Mouse (Mus musculus): ENCODE data around the gene Hrh2.

Gene Hrh2

DNA sequence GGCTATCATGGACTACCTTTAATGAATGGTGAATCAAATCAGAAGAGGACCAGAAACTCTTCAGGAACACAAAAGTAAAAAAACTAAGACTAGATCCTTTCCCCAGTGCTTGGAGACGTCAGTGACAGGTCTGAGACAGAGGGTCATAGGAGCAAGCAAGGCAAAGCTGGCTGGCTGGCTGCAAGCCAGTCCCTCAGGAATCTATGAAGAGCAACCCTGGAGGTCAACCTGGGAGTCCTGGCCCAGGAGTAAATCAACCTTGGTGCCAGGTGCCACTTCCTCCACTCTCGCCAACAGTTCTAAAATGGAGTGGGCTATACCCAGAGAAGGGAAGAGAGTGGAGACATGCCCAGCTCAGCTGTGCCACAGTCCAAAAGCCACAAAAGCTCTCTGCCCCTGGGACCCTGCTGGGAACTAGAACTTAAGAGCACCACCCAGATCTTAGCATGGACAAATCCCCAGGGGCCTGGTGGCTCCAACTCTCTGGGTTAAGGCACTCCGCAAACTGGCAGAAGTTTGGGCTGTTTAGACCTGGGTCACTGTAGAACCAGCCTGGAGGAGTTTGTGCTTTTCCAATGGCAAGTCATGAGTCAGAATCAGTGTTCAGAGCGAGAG, 15.4 kb upstream of the Hrh2 start:
- WGBS, result 82% methylated on average over 4 of the region's 4 CpGs

DNA sequence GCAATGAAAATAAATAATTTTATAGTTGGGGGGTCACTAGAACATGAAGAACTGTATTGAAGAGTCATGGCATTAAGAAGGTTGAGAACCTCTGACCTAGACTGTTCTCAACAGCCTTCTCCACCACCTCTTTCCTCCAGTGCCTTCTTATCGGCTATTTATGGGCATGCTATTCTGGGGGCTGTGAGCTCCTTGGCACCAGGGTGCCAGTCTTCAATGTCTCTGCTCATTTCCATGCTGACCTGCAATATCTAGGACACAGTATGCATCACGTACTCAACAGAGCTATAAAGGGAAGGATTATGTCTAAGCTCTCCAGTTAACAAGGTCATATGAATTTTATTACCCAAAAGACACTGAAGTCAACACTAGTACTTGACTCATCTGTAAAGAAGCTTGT, 14.6 kb upstream of the Hrh2 start:
- 57% methylated on average over 2 of the region's 2 CpGs for WGBS

DNA sequence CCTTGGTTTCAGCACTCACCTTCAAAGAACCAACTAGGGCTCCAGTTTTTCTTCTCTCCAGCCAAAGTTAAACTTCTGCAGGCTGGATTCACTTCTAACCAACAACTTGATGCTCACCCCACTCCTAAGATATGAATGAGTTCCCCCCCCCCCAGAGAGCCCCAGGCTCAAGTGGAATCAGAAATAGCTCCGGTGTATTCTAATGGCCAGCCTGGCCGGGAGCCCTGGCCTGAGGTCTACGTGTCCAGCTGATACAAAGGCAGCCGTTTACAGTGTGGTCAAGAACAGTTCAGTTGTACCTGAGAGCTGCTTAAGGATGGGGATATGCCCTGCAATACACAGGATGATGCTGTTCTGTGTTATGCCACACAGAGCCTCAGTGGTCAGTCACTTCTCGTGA, 13.3 kb upstream of the Hrh2 start:
- 77% methylated on average over 5 of the region's 5 CpGs for WGBS

DNA sequence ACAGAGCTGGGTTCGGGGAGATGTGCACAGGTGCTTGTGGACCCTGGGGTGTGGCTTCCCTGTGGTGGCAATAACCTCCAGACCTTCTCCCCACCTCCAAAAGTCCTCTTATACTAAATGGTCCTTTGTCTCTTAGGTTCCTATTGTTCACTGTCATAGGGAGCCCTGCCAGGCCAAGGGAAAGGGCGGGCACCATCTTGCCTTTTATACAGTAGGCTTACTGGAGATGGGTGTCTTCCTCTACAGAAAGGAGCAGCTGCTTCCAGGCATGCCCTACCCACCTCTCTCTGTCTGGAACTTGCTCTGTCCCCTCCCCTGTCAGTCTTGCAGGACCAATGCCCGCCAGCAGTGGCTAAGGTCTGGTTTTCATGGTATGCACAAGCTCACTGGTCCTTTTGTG, 12.0 kb upstream of the Hrh2 start:
- 88% methylated on average over 3 of the region's 3 CpGs for WGBS

DNA sequence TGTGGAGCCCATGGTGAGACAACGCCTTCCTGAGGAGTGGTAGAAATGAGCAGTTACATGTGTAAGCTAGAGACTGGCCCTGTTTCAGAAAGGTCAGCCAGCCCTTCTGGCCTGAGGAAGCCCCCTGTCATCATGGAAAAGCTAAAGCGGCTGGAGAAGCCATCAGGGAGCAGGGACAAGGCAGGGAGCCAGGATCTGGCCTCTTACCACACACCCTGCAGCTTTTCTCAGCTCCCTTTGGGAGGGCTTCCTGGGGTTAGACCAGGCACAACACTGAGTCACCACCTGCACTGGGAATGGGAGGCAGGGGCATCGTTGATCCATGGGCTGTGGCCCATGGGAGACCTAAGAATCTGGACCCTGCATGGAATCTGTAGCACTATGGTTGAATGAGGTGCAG, 11.5 kb upstream of the Hrh2 start:
- 65% methylated on average over 3 of the region's 3 CpGs for WGBS

DNA sequence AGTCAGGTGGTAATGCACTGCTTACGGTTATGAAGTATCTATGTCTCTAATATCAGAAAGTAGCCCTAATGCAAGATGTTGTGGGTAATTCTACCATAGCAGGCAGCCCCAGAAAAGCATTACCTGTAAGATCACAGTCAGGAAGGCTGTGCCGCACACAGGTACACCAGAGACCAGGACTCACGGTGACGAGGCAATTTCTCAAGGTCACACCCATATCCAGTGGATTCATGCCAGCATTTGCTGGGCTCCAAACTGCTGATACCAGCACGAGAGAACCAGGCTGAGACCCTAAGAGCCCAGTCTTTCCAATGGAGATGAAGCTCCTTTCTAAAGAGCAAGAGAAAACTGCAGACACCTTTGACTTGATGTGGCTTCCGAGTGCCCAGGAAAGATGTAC, 10.6 kb upstream of the Hrh2 start:
- WGBS, result 91% methylated on average over 6 of the region's 6 CpGs

DNA sequence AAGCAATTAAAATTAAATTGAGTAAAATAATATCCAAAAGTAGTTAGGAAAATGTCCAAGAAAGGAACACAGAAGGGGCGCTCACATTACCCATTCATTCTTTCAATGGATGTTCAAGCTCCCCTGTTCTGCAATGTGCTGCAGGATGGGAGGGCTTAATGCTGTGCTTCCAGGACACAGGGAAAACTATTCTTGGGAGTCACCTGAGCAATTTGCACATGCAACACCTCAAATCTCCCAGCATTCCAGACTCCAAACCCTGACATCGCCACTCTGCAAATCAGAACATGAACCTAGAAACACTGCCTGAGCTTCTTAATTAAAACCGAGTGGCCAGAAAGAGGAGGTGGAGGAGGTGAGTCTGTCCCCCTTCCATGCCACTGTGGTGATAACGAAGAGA, 10.0 kb upstream of the Hrh2 start:
- WGBS, result 94% methylated on average over 4 of the region's 4 CpGs

DNA sequence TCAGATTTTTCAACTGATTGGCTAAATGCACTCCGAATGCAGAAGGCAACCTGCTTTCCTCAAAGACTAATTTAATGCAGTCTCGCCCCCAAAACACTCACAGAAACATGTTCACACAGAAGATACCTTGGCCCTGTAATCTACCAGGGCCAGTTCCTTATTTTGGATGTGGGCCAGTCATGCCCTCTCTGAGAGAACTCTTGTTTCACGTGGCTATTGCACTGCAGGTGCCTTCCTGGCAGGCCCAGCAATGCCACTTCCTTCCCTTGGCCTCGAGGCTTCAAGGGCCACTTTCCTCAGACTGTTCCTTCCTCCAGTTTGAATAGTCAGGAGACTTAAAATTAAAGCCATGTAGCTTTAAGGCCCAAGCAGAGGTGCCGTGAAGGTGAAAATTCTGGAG, 5.5 kb upstream of the Hrh2 start:
- WGBS, result 71% methylated on average over 5 of the region's 5 CpGs

DNA sequence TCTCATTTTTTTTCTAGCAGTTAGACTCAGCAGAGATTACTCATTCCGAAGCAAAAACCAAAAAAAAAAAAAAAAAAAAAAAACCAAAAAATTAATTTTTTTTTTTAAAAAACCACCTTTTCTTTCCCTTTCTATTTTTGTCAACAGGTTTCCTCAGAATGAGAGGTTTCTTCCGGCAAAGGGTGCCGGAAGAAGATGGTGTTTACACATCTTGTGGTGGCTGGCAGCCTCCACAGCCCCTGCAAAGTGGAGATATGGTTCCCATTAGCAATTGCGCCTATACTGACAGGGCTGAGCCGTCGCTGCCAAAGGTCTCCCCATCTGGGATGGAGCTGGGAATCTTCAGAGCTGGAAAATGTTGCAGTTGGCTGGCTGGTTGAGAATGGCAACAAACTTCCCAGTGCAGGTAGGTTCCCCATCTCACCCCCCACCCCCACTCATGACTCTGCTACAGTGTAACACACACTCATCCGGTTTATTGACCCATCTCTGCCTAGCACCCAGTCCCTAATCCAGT, 3.7 kb upstream of the Hrh2 start:
- 81% methylated on average over 7 of the region's 7 CpGs for WGBS

DNA sequence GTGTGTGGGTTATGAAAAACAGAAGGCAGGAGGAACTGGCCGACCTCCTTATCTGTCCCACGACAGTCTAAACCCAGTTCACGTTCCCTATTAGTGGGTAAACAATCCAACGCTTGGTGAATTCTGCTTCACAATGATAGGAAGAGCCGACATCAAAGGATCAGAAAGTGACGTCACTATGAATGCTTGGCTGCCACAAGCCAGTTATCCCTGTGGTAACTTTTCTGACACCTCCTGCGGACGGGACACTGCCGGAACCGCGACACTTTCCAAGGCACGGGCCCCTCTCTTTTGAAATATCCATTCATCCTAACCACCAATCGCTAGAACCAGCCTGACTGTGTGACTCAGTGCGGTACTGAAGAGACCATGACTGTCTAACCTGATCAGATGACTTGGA, 2.0 kb upstream of the Hrh2 start:
- WGBS, result 84% methylated on average over 14 of the region's 14 CpGs

DNA sequence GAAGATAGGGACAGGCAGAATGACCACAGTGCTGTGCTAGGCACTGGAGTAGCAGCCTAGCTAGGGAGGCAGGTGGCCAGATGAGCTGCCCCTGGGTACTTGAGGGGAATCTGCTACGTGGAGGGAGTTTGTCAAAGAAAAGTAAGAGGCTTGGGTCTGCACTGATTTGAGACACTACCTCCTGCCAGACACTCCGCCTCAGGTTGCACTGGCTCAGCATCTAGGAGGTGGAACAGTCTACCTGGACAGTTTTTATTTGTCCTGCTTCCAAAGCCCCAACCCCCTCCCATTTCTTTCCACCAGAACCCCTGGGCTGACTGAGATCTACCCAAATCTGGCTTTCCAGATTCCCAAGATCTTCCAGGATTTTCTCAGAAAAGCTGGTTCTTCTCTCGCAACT, 748 bp upstream of the Hrh2 start:
- 82% methylated on average over 3 of the region's 3 CpGs for WGBS

DNA sequence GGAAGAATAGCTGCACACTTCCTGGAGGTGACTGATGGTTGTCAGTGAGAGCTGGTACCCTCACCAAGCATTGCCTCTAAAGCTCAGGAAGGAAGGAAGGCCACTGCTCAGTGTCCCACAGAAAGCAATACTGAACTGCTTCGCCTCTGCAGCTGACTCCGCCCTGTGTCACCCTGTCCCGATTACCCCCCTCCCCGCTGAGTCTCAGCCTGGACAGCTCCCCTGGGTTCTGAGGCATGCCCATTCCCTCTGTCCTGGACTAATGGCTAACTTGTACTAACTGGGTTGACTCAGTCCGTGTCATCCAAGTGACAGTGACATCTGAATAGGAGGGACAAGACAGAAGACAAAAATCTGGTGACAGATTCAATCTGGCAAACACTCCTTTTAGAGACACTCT, 1.7 kb downstream of the Hrh2 start:
- 58% methylated on average over 5 of the region's 5 CpGs for WGBS

DNA sequence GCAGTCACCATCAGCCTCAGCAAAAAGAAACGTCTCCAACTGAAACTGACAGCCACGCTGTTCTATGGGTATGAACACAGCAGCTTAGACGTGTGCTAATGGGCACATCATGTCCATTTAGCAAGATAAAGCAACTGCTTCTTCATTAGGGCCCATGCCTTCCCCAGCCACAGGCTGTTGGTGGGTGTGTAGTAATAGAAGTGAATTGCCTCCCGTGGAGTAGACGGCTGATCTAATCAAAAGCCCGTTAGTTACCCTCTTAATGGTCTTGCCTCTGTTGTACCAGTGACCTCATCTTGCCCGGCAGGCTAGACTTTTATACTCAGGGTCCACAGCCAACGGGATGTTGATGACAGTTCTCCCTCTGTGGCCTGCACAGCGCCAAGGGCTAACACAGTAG, 7.1 kb downstream of the Hrh2 start:
- WGBS, result 64% methylated on average over 9 of the region's 9 CpGs

DNA sequence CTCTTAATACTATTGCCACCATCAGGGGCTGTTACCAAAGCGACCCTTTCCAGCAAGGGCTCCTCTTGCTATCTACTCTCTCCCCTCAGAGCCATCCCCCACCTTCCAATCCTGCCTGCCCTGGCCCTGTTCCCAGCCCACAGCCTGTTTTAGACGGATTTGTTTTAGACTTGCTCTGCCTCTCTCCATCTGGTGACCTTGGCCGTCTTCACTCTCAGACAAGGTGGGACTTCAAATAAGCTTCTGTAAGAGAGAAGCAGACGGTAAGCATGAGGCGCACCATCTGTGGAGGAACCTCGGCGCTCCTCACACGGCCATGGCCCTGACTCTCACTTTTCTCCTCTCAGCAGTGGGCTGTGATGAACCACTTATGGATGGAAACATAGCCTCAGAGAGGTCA, 10.5 kb downstream of the Hrh2 start:
- WGBS, result 53% methylated on average over 8 of the region's 8 CpGs

DNA sequence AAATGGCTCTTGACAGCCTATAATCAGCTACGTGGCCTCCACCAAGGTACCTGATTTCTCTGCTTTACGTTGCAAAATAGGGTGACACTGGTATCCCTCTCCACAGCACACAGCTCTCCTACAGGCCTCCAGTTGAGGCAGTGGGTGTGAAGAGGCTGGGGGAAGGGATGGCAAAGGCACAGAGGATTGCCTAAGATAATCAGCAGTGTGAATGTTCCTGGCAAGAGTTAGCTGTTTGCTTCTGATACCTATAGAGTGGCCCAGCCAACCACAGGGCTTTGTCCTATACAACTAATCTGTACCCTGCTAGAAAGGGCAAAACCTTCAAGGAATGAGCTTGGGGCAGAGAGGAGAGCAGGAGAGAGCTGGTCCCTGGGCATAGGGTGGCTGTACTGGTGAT, 11.5 kb downstream of the Hrh2 start:
- 53% methylated on average over 2 of the region's 2 CpGs for WGBS

DNA sequence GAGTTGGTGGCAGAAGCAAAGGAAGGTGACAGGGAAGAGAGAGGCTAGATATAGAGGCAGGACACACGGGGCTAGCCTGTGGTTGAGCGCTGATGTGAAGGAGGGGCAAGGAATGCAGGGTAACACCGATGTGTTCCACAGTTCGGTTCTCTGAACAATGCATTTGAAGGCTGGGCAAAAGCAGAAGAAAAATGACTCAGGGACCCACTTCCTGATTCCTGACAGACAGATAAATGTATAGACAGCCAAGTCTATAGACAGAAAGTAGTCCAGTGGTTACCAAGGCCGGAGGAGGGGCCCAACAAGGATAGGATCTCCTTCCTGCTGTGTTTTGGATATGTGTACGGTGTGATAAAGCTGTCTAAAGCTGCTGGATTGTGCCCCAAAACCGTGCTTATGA, 13.3 kb downstream of the Hrh2 start:
- 67% methylated on average over 7 of the region's 7 CpGs for WGBS

DNA sequence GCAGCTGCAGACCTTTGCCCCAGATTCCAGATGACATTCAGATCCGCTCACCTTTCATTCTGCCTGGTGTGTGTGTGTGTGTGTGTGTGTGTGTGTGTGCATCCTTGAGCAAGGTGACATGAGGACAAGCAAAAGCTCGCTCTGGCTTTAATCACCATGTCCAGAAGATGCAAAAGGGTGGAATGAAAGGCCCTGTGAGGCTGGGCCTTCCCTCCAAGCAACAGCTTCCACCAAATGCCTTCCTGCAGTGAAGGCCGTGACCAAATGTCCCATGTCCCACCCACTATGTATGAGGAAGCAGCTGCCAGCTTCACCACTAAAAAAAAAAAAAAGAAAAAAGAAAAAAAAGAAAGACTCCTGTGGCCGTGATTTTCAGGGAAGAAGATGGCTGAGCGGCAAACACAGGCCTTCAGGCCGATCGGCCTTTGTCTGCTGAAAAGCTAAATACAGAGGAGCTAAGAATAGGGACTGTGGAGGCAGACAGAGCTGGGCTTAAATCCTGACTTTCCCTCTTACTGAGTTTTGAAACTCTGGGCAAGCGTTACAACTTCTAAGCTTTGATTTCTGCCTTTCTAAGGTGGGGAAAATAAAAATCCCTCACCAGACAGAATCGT, 14.3 kb downstream of the Hrh2 start:
- WGBS, result 43% methylated on average over 9 of the region's 9 CpGs

DNA sequence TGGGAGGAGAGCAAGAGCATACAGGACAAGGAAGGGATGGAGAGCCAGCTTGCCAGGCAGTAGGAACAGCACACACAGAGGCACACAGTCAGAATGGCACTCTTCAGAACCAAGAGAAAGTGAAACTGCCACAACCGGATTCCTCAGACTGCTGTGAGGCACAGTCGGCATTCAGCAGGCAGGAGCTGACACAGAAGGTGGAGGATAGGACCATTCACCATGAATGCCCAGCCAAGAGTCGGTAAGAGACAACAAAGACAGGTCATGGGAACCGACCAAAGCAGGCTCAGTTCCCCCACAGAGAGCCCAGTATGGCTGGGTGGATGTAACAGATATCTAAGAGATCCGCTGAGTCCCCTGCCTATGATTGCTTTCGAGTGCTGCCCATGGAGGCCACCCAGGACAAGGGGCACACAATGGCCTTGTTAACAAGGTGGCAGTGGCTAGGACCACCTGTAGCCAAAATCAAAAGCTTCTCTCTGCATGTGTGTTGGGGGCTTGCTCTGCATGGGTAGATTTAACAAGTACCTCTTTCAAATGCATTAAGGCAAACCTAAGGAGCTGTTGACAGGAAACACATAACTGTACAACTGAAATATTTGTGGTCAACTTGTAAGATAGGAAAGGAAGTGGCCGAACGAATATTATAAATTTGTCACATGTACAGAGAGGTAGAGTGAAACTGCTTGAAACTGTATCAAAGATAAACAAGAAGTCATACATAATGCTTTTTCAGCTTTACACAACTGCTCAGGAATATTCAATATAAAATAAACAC, 17.7 kb downstream of the Hrh2 start:
- WGBS, result 66% methylated on average over 8 of the region's 8 CpGs

DNA sequence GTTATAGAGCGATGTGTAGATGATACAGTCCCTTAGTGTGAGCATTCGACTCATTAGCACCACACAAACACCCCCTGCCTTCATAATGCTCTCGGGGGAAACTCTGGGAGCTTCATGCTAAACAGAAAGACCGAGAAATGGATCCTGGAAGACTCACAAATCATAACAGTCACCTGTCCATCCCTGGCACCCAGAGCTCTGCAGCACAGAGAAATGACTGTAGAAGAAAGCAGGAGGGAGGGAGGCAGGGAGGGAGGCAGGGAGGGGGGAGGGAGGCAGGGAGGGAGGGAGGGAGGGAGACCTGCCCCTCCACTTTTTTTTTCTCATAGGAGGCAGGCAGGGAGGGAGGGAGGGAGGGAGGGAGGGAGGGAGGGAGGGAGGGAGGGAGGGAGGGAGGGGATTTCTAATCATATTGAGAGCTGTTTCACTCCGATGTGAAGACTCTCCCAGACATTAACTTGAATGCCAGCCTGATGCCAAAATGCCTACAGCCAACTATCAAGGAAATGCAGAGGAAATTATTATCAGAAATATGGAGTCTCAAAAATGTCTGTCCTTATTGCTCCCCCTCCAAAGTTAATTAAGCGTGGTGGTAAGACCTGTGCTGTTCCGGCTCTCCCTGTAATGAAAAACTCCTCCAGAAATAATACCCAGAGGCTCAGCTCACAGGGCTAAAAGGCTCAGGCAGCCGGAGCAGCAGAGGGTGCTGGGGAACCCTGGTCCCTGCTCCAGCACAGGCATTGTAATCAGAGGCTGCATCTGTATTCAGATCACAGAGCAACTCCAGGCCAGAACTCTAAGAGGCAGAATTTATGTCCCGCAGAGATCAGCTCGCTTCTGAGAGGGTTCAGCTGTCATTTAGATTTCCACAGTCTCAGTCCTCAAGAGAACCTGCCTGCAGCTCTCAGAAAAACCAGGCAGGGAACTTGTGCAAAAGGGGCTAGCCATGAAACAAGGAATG, 19.9 kb downstream of the Hrh2 start:
- 44% methylated on average over 10 of the region's 10 CpGs for WGBS

DNA sequence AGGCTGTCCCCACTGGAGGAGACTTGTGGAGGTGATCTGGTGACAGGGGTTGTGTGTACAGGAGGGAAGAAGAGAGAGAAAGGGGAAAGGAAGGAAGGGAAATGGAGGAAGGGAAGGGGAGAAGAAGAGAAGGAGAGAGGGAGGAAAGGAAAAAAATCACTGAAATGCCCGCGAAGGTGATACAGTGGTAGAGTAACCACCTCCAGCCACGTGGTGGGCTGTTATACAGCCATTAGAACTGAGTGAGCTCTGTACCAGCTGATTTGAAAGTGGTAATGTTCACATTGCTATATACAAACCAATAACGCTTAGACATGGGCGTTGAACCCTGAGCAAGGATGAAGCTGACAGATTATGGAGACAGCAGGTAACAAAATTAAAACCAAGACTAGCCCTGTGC, 20.6 kb downstream of the Hrh2 start:
- 53% methylated on average over 5 of the region's 5 CpGs for WGBS

DNA sequence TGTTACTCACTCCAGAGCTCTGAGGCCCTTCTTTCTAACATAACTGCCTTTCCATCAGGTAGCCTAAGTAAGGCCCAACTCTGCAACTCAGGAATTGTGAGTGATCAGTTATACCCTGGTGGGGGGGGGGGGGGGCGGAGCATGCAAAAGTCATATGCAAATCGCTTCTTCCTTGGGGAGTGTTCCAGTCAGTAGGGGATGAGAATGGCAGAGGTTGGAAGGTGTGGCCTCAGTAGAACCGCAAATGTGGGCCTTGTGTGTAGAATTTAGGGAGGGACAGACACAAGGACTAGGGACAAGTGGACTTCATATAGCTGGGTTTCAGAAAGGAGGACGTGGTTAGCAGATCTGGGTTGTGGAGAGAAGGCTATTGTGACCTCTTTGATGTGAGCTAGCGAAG, 23.3 kb downstream of the Hrh2 start:
- 66% methylated on average over 5 of the region's 5 CpGs for WGBS

DNA sequence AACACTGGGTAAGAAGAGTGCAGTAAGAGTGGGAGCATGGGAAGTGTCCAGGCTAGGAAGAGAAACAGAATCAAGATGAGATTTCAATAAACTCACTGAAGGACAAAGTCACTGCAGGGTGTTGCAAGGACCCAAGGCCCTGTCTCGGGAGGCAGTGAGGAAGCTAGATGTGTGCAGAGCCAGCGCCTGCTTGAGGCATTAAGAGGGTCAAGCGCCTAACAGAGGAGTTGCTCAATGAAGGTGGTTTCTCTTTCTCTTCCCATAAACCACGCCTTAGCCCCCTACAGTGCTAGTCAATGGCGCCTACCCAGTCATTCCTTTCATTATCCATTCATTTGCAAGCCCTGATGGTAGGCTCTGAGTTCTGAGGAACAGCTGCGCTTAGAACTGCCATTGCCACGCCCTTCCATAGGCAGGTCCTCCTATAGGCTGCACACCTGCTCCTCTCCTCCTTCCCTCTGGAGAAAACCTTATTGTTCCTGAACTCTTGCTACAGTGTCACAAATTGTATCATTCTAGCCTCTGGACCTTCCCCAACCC, 23.9 kb downstream of the Hrh2 start:
- 73% methylated on average over 7 of the region's 7 CpGs for WGBS
